Mouse (Mus musculus): ENCODE results near the gene Eif2ak4. TPM values are rescaled to one million over a fixed set of nuclear protein-coding genes. Genes with fewer than 3 reads are reported as not detected.

The Eif2ak4 gene
- polyA plus RNA-seq, 1 experiment from 2014 or later, result 13.0 TPM

DNA sequence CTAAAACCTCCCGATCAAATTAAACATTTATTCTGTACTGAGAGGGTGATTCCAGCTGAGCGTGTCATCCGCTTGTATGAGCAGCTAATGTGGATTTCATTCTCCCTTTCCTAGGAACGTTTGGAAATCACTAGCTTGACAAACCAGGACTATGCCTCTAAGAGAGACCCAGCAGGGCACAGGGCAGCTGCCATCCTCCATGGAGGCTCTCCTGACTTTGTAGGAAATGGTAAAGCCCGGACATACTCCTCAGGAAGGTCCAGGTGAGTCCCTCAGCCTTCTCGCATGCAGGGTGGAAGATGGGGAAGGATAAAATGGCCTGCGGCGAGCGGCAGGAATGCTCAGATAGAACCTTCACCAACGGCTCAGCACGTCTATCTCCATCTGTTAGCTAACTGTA lies 24.4 kb downstream of the Eif2ak4 start:
- H3K4me2 ChIP-seq (ENCODE audit: low read depth, severe bottlenecking), result no peak overlapping the region
- 93% methylated on average over 11 of the region's 11 CpGs for WGBS
- H3K36me3 ChIP-seq (ENCODE audit: control insufficient read depth, insufficient read depth, low read length), result no peaks in the 10 kb centered on the region
- no peak overlapping the region for H3K4me3 ChIP-seq (ENCODE audit: low read depth, low read length)
- H3K9ac ChIP-seq (ENCODE audit: low read length), result no peak overlapping the region
- H3K27me3 ChIP-seq (ENCODE audit: control insufficient read depth, insufficient read depth, low read length), result no peaks in the 10 kb centered on the region
- H3K9me3 ChIP-seq (ENCODE audit: control insufficient read depth, low read length), result no peaks in the 10 kb centered on the region
- no peak overlapping the region for H3K27ac ChIP-seq (replicated peaks; ENCODE audit: low read depth, low read length)
- DNase-seq (ENCODE audit: low spot score) (no peak), ATAC-seq (ENCODE audit: insufficient number of reproducible peaks, low FRiP score, low TSS enrichment, low read depth) (no peak)
- H3K4me1 ChIP-seq (ENCODE audit: control insufficient read depth, insufficient read depth, low read length), result no peaks in the 10 kb centered on the region

DNA sequence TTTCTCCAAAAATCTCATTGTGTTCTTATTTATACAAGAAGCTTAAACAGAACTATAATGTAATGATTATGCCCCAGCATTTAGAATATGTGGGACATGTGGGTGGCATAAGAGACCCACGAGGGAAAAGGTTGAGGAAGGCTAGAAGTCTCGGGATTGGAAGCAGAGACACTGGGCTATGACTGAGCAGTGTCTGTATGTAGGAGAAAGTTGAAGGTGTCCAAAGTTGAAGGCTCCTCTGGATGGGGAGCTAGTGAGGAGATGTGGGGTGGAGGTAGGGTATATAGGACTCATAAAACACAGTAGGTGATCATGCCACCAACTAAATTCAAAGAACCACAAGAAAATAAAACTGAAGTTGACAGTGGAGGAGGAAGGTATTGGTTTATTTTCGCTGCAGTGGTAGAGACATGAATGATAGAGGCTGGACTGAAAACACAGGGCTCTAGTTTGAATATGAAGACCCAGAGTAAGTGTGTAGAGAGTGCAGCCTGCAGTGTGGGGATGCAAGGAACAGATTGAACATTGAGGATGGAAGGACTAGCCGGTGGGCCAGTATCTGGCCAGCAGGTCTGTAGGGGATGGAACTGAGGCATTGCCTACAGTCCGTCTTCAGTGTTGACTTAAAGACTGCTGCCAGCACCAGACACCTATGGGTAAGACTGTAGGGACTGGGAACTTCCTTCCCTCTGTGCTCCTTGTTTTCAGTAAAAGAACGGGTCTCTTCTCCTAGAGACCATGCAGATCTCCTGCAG lies 27.4 kb downstream of the Eif2ak4 start:
- Histone ChIP-seq H3K27me3 (ENCODE audit: control insufficient read depth, insufficient read depth, low read length) (no peaks in the 10 kb centered on the region), H3K9me3 (ENCODE audit: control insufficient read depth, low read length) (no peaks in the 10 kb centered on the region), H3K4me3 (ENCODE audit: low read depth, low read length) (no peak overlapping the region), H3K27ac (replicated peaks; ENCODE audit: low read depth, low read length) (no peak overlapping the region), H3K4me1 (ENCODE audit: control insufficient read depth, insufficient read depth, low read length) (no peaks in the 10 kb centered on the region), H3K4me2 (ENCODE audit: low read depth, severe bottlenecking) (no peak overlapping the region), H3K36me3 (ENCODE audit: control insufficient read depth, insufficient read depth, low read length) (peaks cover 2% of the 10 kb centered on the region), H3K9ac (ENCODE audit: low read length) (no peak overlapping the region)
- 91% methylated on average over 6 of the region's 6 CpGs for WGBS
- ATAC-seq (ENCODE audit: insufficient number of reproducible peaks, low FRiP score, low TSS enrichment, low read depth), result no peak
- DNase-seq (ENCODE audit: low spot score), result no peak

DNA sequence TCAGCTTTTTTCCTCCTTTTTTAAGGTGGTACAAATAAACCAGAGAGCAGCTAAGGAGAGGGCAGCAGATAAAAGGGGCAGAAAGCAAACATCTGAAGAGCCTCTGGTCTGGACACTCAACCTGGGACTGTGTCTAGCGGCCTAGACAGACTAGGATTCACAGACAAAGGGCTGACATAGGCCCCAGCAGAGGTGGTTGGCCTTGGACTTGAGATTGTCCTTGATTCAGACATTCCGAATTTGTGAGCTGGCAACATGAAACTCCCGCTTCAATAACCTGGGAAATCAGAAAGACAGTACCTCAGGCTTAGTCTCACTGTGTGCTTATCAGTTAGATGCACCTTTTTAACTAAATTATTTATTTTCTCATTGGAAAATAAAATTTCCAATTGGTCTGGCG lies 29.7 kb downstream of the Eif2ak4 start:
- ATAC-seq (ENCODE audit: insufficient number of reproducible peaks, low FRiP score, low TSS enrichment, low read depth) (no peak), DNase-seq (ENCODE audit: low spot score) (no peak)
- Histone ChIP-seq H3K4me3 (ENCODE audit: low read depth, low read length) (no peak overlapping the region), H3K4me1 (ENCODE audit: control insufficient read depth, insufficient read depth, low read length) (no peaks in the 10 kb centered on the region), H3K27ac (replicated peaks; ENCODE audit: low read depth, low read length) (no peak overlapping the region), H3K4me2 (ENCODE audit: low read depth, severe bottlenecking) (no peak overlapping the region), H3K9ac (ENCODE audit: low read length) (no peak overlapping the region), H3K36me3 (ENCODE audit: control insufficient read depth, insufficient read depth, low read length) (peaks cover 4% of the 10 kb centered on the region), H3K9me3 (ENCODE audit: control insufficient read depth, low read length) (no peaks in the 10 kb centered on the region), H3K27me3 (ENCODE audit: control insufficient read depth, insufficient read depth, low read length) (no peaks in the 10 kb centered on the region)
- 92% methylated on average over 4 of the region's 4 CpGs for WGBS

DNA sequence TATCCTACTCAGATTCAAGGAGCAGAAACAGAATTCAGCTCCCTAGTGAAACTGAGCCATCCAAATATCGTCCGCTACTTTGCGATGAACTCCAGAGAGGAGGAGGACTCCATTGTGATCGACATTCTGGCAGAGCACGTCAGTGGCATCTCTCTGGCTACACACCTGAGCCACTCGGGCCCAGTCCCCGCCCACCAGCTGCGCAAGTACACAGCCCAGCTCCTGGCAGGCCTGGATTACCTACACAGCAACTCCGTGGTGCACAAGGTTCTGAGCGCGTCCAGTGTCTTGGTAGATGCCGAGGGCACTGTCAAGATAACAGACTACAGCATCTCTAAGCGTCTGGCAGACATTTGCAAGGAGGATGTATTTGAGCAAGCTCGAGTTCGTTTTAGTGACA lies 33.5 kb downstream of the Eif2ak4 start:
- DNase-seq (ENCODE audit: low spot score) (no peak), ATAC-seq (ENCODE audit: insufficient number of reproducible peaks, low FRiP score, low TSS enrichment, low read depth) (no peak)
- H3K4me1 ChIP-seq (ENCODE audit: control insufficient read depth, insufficient read depth, low read length), result no peaks in the 10 kb centered on the region
- no peak overlapping the region for H3K4me2 ChIP-seq (ENCODE audit: low read depth, severe bottlenecking)
- H3K9me3 ChIP-seq (ENCODE audit: control insufficient read depth, low read length), result no peaks in the 10 kb centered on the region
- H3K9ac ChIP-seq (ENCODE audit: low read length), result no peak overlapping the region
- H3K36me3 ChIP-seq (ENCODE audit: control insufficient read depth, insufficient read depth, low read length), result peaks cover 7% of the 10 kb centered on the region
- no peaks in the 10 kb centered on the region for H3K27me3 ChIP-seq (ENCODE audit: control insufficient read depth, insufficient read depth, low read length)
- no peak overlapping the region for H3K27ac ChIP-seq (replicated peaks; ENCODE audit: low read depth, low read length)
- WGBS, result 86% methylated on average over 15 of the region's 15 CpGs
- H3K4me3 ChIP-seq (ENCODE audit: low read depth, low read length), result no peak overlapping the region

DNA sequence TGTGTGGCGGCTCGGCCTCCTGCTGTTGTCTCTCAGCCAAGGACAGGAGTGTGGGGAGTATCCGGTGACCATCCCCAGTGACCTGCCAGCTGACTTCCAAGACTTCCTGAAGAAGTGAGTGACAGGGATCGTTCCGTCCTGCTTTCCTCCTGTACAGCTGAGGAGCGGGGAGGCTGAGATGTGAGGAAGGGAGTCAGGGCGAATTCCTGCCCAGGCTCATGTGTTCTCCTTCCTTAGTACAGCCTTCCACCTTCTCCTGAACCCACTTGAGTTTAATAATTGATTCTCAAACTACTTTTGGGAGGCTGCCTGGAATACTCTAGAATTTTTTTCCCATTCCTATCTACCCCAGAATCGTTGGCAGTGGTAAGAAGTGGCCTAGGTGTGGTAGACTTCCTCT lies 34.0 kb downstream of the Eif2ak4 start:
- DNase-seq (ENCODE audit: low spot score) (no peak), ATAC-seq (ENCODE audit: insufficient number of reproducible peaks, low FRiP score, low TSS enrichment, low read depth) (no peak)
- no peak overlapping the region for H3K4me3 ChIP-seq (ENCODE audit: low read depth, low read length)
- H3K4me2 ChIP-seq (ENCODE audit: low read depth, severe bottlenecking), result no peak overlapping the region
- no peaks in the 10 kb centered on the region for H3K4me1 ChIP-seq (ENCODE audit: control insufficient read depth, insufficient read depth, low read length)
- no peak overlapping the region for H3K27ac ChIP-seq (replicated peaks; ENCODE audit: low read depth, low read length)
- H3K9ac ChIP-seq (ENCODE audit: low read length), result no peak overlapping the region
- peaks cover 7% of the 10 kb centered on the region for H3K36me3 ChIP-seq (ENCODE audit: control insufficient read depth, insufficient read depth, low read length)
- WGBS, result 90% methylated on average over 8 of the region's 8 CpGs
- no peaks in the 10 kb centered on the region for H3K9me3 ChIP-seq (ENCODE audit: control insufficient read depth, low read length)
- no peaks in the 10 kb centered on the region for H3K27me3 ChIP-seq (ENCODE audit: control insufficient read depth, insufficient read depth, low read length)

DNA sequence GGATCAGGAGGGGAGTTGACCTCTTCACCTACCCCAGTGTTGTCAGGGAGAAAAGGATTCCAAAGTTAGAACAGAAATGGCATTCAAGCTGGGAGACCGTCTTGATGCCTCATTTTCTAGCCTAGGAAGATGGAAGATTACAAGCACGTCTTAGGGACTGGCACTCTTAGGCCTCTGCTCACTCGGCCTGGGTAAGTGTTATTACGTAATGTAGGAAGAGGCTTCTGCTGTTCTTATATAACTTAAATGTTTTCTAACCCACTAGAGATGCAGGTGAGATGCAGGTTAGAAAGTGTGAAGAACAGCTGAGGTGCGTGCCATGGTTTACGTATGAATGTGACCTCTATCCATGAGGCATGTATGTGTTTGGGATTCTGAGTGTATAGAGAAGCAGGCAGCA lies 39.9 kb downstream of the Eif2ak4 start:
- Histone ChIP-seq H3K4me1 (ENCODE audit: control insufficient read depth, insufficient read depth, low read length) (no peaks in the 10 kb centered on the region), H3K9ac (ENCODE audit: low read length) (no peak overlapping the region)

DNA sequence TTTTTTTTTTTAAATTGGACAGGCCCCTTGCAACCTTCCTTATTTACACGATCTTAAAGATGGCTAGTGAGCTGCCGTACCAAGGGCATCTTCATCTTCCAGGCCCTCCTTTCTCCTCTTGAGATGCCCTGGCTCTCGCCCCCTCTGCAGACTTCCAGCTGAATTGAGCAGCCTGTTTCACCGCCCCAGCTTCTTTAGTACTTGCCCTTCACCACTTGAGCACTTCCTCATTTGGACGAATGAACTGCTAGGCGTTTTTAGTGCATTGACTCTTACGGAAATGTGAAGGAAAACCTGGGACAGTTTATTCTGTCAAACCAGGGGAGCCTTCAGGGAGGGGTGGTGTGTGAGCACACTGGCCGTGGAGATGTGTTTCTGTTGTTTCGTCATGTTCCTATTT lies 40.9 kb downstream of the Eif2ak4 start:
- H3K27ac ChIP-seq (replicated peaks; ENCODE audit: low read depth, low read length), result no peak overlapping the region
- H3K4me2 ChIP-seq (ENCODE audit: low read depth, severe bottlenecking), result no peak overlapping the region
- peaks cover 10% of the 10 kb centered on the region for H3K36me3 ChIP-seq (ENCODE audit: control insufficient read depth, insufficient read depth, low read length)
- WGBS, result 83% methylated on average over 9 of the region's 9 CpGs
- H3K9ac ChIP-seq (ENCODE audit: low read length), result no peak overlapping the region
- H3K4me3 ChIP-seq (ENCODE audit: low read depth, low read length), result no peak overlapping the region
- no peak for DNase-seq (ENCODE audit: low spot score)
- no peak for ATAC-seq (ENCODE audit: insufficient number of reproducible peaks, low FRiP score, low TSS enrichment, low read depth)
- no peaks in the 10 kb centered on the region for H3K4me1 ChIP-seq (ENCODE audit: control insufficient read depth, insufficient read depth, low read length)
- H3K27me3 ChIP-seq (ENCODE audit: control insufficient read depth, insufficient read depth, low read length), result no peaks in the 10 kb centered on the region
- no peaks in the 10 kb centered on the region for H3K9me3 ChIP-seq (ENCODE audit: control insufficient read depth, low read length)

More for the DNA sequence above, 39.9 kb downstream of the Eif2ak4 start:
- ATAC-seq (ENCODE audit: insufficient number of reproducible peaks, low FRiP score, low TSS enrichment, low read depth) (no peak), DNase-seq (ENCODE audit: low spot score) (no peak)
- H3K4me3 ChIP-seq (ENCODE audit: low read depth, low read length), result no peak overlapping the region
- H3K9me3 ChIP-seq (ENCODE audit: control insufficient read depth, low read length), result no peaks in the 10 kb centered on the region
- H3K27me3 ChIP-seq (ENCODE audit: control insufficient read depth, insufficient read depth, low read length), result no peaks in the 10 kb centered on the region
- 94% methylated on average over 6 of the region's 6 CpGs for WGBS
- no peak overlapping the region for H3K4me2 ChIP-seq (ENCODE audit: low read depth, severe bottlenecking)
- peaks cover 5% of the 10 kb centered on the region; the same call in 1 of the 2 replicates for H3K36me3 ChIP-seq (ENCODE audit: control insufficient read depth, insufficient read depth, low read length)
- H3K27ac ChIP-seq (replicated peaks; ENCODE audit: low read depth, low read length), result no peak overlapping the region

DNA sequence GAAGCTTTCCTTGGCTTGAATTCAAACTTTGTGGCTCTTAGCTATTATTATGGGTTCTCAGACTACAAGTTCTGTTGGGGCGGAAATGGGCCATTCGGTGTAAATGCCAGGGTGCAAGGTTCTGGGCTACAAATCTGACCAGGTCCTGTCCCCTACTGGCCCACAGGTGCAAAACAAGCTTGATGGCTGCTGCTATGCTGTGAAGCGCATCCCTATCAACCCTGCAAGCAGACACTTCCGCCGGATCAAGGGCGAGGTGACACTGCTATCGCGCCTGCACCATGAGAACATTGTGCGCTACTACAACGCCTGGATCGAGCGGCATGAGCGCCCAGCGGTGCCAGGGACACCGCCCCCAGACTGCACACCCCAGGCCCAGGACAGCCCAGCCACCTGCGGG lies 42.2 kb downstream of the Eif2ak4 start:
- DNase-seq (ENCODE audit: low spot score), result no peak
- H3K27ac ChIP-seq (replicated peaks; ENCODE audit: low read depth, low read length), result no peak overlapping the region
- no peak for ATAC-seq (ENCODE audit: insufficient number of reproducible peaks, low FRiP score, low TSS enrichment, low read depth)
- peaks cover 7% of the 10 kb centered on the region for H3K36me3 ChIP-seq (ENCODE audit: control insufficient read depth, insufficient read depth, low read length)
- no peak overlapping the region for H3K4me2 ChIP-seq (ENCODE audit: low read depth, severe bottlenecking)
- no peak overlapping the region for H3K9ac ChIP-seq (ENCODE audit: low read length)
- WGBS, result 79% methylated on average over 16 of the region's 16 CpGs
- H3K4me1 ChIP-seq (ENCODE audit: control insufficient read depth, insufficient read depth, low read length), result no peaks in the 10 kb centered on the region
- H3K4me3 ChIP-seq (ENCODE audit: low read depth, low read length), result no peak overlapping the region
- H3K9me3 ChIP-seq (ENCODE audit: control insufficient read depth, low read length), result no peaks in the 10 kb centered on the region
- H3K27me3 ChIP-seq (ENCODE audit: control insufficient read depth, insufficient read depth, low read length), result no peaks in the 10 kb centered on the region

DNA sequence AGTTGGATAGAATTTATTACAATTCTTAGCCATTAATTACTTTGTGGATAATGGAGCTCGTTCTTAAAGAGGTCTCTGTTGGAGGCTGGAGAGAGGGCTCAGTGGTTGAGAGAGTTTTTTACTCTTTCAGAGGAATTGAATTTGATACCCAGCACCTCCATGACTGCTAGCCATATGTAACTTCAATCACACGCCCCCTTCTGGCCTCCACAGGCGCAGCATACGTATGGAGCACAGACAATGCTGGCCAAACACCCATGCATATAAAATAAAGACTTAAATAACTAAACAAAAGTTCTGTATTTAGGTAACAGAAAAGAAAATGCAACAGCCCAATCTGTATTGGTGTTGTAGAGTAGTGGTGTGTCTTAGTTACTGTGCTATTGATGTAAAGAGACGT lies 43.2 kb downstream of the Eif2ak4 start:
- no peak overlapping the region for H3K4me2 ChIP-seq (ENCODE audit: low read depth, severe bottlenecking)
- WGBS, result 69% methylated on average over 5 of the region's 5 CpGs
- DNase-seq (ENCODE audit: low spot score), result peak; percentile 44

More for the DNA sequence above, 43.2 kb downstream of the Eif2ak4 start:
- Histone ChIP-seq H3K9me3 (ENCODE audit: control insufficient read depth, low read length) (no peaks in the 10 kb centered on the region), H3K4me3 (ENCODE audit: low read depth, low read length) (no peak overlapping the region), H3K36me3 (ENCODE audit: control insufficient read depth, insufficient read depth, low read length) (peaks cover 9% of the 10 kb centered on the region), H3K9ac (ENCODE audit: low read length) (no peak overlapping the region), H3K27me3 (ENCODE audit: control insufficient read depth, insufficient read depth, low read length) (no peaks in the 10 kb centered on the region), H3K4me1 (ENCODE audit: control insufficient read depth, insufficient read depth, low read length) (no peaks in the 10 kb centered on the region), H3K27ac (replicated peaks; ENCODE audit: low read depth, low read length) (no peak overlapping the region)
- ATAC-seq (ENCODE audit: insufficient number of reproducible peaks, low FRiP score, low TSS enrichment, low read depth), result no peak

Measured in limb, embryonic 11.5 days (tissue).